Mouse (Mus musculus) left cerebral cortex, adult 9 months (tissue): ENCODE data around the gene Ccdc114.

Experiments used
- DNase-seq, 2 experiments: peaks; one replicate each; pipeline ENCODE4 v3.0.0; 2022; ENCODE audit warnings: low spot score in 2 of 2

The Ccdc114 gene

DNA sequence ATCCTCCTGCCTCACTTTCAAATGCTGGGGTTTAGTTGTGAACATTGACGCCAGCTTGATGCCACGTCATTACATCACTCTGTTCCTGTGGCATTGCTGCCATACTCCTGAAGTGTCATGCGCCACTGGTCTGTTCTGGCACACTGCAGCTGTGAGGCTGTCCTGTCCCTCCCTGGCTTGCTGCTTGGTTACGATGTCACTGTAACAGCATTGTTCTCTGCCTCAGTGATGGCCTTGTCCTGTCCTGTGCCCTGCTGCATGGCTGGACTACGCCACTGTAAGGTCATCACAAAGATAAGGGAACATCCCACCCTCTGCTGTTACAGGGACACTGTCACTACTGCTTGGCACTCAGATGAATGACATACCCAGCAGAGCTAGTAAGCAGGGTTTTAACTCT lies 57.7 kb downstream of the Ccdc114 start:
- DNase-seq, result peak; percentile 8 to 22

DNA sequence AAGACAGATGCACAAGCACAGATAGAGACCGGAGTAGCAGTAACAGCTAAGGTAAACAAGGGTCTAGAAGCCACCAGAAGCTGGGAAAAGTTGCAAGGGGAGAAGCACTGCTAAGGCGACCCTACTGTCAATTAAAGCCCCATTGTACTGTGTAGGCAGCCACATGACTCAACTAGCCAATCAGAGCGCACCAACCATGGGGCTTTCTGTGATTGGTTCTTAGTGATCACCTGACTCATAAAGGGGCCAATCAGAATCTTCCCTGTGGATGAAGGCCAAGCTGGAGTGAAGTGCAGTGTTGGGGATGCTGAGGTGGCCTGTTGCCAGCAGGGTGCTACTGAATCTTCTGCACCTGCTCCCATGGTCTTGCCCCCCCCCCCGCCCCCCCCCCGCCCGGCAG lies 63.0 kb downstream of the Ccdc114 start:
- DNase-seq, result no peak

DNA sequence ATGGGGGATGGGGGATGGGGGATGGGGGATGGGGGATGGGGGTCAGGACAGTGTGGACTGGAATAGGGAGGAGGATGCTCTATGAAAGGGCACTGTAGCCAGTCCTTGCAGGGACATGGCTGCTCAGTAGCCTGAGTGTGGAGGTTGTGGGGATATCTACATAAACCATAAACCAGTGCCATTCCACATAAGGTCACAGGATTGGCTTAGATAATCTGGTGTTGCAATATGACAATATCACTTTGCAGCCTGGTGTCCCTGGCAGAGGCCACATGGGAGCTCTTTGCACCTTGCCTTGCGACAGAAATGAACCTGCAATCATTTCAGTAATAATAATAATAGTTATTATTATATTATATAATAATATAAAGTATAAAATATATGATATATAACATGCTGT lies 64.5 kb downstream of the Ccdc114 start:
- DNase-seq, result no peak

DNA sequence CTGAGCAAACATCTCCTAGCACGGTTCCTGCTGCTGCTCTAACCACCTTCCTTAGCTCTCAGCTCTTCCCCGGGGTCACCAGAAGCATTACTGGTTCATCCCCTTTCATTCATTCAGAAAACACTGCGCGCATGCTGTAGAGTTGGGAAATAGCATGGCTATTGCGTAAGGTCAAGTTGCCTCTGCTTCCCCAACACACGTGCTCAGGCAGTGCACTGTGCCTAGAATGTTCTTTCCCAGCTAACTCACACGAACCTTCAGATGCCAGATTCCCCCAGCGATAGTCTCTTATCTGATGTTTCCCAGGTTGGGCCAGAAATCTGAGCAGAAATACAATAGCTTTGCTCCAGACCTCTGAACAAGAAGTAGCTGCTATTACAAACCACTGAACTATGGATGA lies 68.6 kb downstream of the Ccdc114 start:
- DNase-seq, result no peak
